Mouse (Mus musculus) kidney, adult 18-20 months (tissue): Measurements from ENCODE around the gene Bcas3.

Source experiments
- DNase-seq: peaks from one replicate; pipeline ENCODE4 v3.0.0; 2021

Bcas3 gene

GRCm38 (mm10) chr11:85811676-85812075 lies 458.7 kb downstream of the Bcas3 start:
- DNase-seq, result no peak

- DNase-seq, result peak; percentile 79
Observed at GRCm38 (mm10) chr11:85812201-85812966, 459.4 kb downstream of the Bcas3 start.

GRCm38 (mm10) chr11:85814678-85815077 lies 461.7 kb downstream of the Bcas3 start:
- no peak for DNase-seq

- no peak for DNase-seq
Observed at GRCm38 (mm10) chr11:85816471-85816870, 463.5 kb downstream of the Bcas3 start.

GRCm38 (mm10) chr11:85818401-85818800 lies 465.4 kb downstream of the Bcas3 start:
- peak; percentile 55 for DNase-seq

GRCm38 (mm10) chr11:85820959-85821358 lies 468.0 kb downstream of the Bcas3 start:
- DNase-seq, result no peak

GRCm38 (mm10) chr11:85821659-85822058 lies 468.7 kb downstream of the Bcas3 start:
- peak; percentile 49 for DNase-seq

GRCm38 (mm10) chr11:85823181-85823580 lies 470.2 kb downstream of the Bcas3 start:
- peak; percentile 86 for DNase-seq

- DNase-seq, result no peak
Observed at GRCm38 (mm10) chr11:85823794-85824193, 470.8 kb downstream of the Bcas3 start.

GRCm38 (mm10) chr11:85825031-85825430 lies 472.1 kb downstream of the Bcas3 start:
- no peak for DNase-seq

GRCm38 (mm10) chr11:85825823-85826222 lies 472.9 kb downstream of the Bcas3 start:
- peak; percentile 53 for DNase-seq

GRCm38 (mm10) chr11:85827342-85827741 lies 474.4 kb downstream of the Bcas3 start:
- DNase-seq, result peak; percentile 55

GRCm38 (mm10) chr11:85828691-85829519 lies 475.9 kb downstream of the Bcas3 start:
- peak; percentile 41 for DNase-seq

GRCm38 (mm10) chr11:85829520-85830440 lies 476.8 kb downstream of the Bcas3 start:
- DNase-seq, result peak; percentile 51

GRCm38 (mm10) chr11:85830901-85831341 lies 478.0 kb downstream of the Bcas3 start:
- peak; percentile 51 for DNase-seq

- no peak for DNase-seq
Observed at GRCm38 (mm10) chr11:85831656-85832230, 478.8 kb downstream of the Bcas3 start.

GRCm38 (mm10) chr11:85832231-85832924 lies 479.4 kb downstream of the Bcas3 start, which contains the start of gene Tbx2:
TSS of gene Tbx2 (plus strand) at chr11:85832551.
- peak; percentile 90 for DNase-seq

- peak; percentile 38 for DNase-seq
Observed at GRCm38 (mm10) chr11:85833081-85833521, 480.1 kb downstream of the Bcas3 start.

- peak; percentile 51 for DNase-seq
Observed at GRCm38 (mm10) chr11:85833761-85834385, 480.9 kb downstream of the Bcas3 start.

- DNase-seq, result peak; percentile 34
Observed at GRCm38 (mm10) chr11:85834386-85834931, 481.5 kb downstream of the Bcas3 start.
